Mouse (Mus musculus): ENCODE results near the gene Chrm5. TPM values are rescaled to one million over a fixed set of nuclear protein-coding genes. Genes with fewer than 3 reads are reported as not detected.

The Chrm5 gene
- polyA plus RNA-seq, 1 experiment from 2014 or later: not detected

DNA sequence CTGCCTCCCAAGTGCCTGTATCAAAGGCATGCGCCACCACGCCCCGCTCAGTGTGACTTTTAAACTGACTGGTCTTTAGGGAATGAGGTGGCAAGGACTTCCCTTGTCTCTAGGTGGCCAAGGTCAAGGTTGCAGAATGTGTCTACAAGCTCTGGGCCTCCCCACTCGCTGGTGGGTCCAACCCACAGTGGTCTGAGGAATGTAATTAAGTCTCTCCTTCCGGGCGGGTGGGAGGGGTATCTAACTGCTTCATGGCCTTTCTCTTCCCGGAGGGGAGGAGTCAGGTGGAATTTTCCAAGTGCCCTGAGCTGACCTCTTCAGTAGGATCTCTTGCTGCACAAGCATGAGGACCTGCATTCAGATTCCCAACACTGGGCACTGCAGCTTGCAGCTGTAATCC is 17.3 kb upstream of the Chrm5 start:
- H3K9ac ChIP-seq: no peak overlapping the region
- H3K4me1 ChIP-seq: peaks cover 7% of the 10 kb centered on the region; the same call in 1 of the 2 replicates
- H3K4me3 ChIP-seq: no peak overlapping the region
- H3K27ac ChIP-seq: no peak overlapping the region
- H3K36me3 ChIP-seq: no peaks in the 10 kb centered on the region
- H3K9me3 ChIP-seq: no peaks in the 10 kb centered on the region
- H3K4me2 ChIP-seq: no peak overlapping the region
- WGBS: 69% methylated on average over 7 of the region's 7 CpGs
- no peaks in the 10 kb centered on the region for H3K27me3 ChIP-seq
- no peak for ATAC-seq (ENCODE audit: borderline replicate concordance, extremely low read depth, low FRiP score, low TSS enrichment)

DNA sequence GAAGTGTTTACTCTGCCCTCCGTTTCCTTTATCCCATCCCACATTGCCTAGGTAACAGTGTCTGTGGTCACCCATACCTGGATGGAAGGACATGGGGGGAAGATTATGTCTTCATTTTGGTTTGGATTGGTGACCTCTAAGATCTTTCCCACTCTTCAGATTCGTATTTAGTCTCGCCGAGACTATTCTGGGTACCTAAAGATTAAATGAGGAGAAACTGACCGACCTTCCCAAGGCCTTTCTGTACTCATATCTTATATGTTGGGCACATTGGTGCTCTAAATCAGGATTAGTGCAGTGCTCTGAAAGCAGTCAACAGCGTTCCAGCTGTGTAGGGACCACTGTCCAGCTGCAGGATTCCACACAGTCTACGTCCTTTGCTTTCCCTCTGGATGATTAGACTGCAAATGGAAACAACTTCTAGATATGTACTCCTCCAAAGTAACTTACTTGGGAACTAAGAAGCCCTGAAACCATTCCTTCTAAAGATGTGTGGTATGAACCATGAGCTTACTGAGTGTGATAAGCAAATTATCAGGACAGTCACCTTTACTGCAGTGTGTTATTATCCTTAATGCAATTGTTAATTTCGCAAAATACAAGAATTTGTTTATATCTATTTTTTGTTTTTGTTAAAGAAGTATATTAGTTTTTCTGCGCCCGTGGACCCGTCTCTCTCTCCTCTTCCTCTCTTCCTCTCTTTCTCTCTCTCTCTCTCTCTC is 13.1 kb upstream of the Chrm5 start:
- H3K27ac ChIP-seq: peak overlapping the region; percentile 99
- H3K9ac ChIP-seq: peak overlapping the region; percentile 96
- H3K9me3 ChIP-seq: no peaks in the 10 kb centered on the region
- ATAC-seq (ENCODE audit: borderline replicate concordance, extremely low read depth, low FRiP score, low TSS enrichment): no peak
- WGBS: 36% methylated on average over 11 of the region's 11 CpGs
- H3K36me3 ChIP-seq: no peaks in the 10 kb centered on the region
- peak overlapping the region; percentile 77 for H3K4me3 ChIP-seq
- H3K4me2 ChIP-seq: peak overlapping the region; percentile 72
- no peaks in the 10 kb centered on the region for H3K27me3 ChIP-seq
- peaks cover 15% of the 10 kb centered on the region for H3K4me1 ChIP-seq

DNA sequence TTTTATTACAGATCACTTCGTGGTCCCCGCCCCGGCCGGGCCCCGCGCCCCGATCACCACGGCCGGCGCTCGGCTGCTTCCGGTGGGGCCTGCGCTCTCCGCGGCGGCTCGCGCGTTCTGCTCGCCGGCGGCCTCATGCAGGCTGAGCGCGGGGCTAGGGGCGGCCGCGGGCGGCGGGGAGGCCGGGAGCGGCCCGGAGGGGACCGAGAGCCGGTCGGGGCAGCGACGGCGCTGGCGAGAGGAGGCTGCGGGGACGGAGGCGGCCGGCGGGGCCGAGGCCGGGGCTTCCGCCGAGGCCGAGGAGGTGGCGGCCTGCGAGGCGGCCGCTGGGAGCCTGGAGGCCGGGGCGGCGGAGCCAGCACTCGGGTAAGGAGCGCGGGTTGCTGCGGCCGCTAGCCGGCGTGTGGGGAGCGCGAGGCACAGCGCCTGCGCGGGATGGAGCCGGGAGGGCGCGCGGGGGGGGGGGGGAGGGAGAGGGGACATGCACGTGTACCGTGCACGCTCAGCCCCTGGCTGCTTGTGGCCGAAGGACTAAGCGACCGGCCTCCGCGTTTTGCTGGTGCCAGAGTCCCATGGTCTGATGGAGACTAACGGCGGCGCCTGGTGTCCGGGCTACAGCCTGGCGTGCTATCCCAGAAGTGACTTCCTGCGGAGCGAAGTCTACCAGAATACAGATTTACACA is 12.4 kb upstream of the Chrm5 start, which contains the start of gene Aven:
TSS of gene Aven (plus strand) at position 109 of the 683 bp plus-strand sequence.
- WGBS: under 1% methylated on average over 80 of the region's 87 CpGs

DNA sequence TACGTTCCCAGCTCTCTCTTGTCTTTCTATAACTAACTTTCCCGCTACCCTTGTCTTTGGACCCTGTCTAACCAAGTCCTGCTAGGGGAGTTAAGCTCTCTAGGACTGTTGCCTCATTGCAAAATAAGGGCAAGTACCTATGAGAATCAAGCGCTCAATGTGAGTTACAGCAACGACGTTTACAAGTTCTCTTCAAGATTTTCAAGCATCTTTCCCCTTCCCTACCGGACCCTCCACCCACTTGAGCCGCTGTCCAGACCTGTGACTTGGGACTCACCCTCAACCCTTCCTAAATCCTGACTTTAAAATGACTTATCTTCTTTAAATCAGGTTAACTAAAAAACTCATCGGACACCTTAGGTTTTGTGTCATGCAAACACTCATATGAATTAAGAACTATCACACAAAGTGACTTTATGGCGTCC is 11.9 kb upstream of the Chrm5 start:
- 9% methylated on average over 9 of the region's 9 CpGs for WGBS
- peaks cover 15% of the 10 kb centered on the region for H3K4me1 ChIP-seq
- H3K36me3 ChIP-seq: no peaks in the 10 kb centered on the region
- H3K9ac ChIP-seq: peak overlapping the region; percentile 96
- ATAC-seq (ENCODE audit: borderline replicate concordance, extremely low read depth, low FRiP score, low TSS enrichment): peak; percentile 11; the same call in 1 of the 2 replicates
- no peaks in the 10 kb centered on the region for H3K9me3 ChIP-seq
- no peaks in the 10 kb centered on the region for H3K27me3 ChIP-seq
- peak overlapping the region; percentile 77 for H3K4me3 ChIP-seq
- peak overlapping the region; percentile 99 for H3K27ac ChIP-seq
- peak overlapping the region; percentile 72 for H3K4me2 ChIP-seq

More for the DNA sequence above, 12.4 kb upstream of the Chrm5 start, which contains the start of gene Aven:
- Histone ChIP-seq H3K27me3 (no peaks in the 10 kb centered on the region), H3K4me1 (peaks cover 15% of the 10 kb centered on the region), H3K9ac (peak within 1 kb of the TSS; percentile 96), H3K4me2 (peak within 1 kb of the TSS; percentile 72), H3K27ac (peak within 1 kb of the TSS; percentile 99), H3K9me3 (no peaks in the 10 kb centered on the region), H3K4me3 (peak within 1 kb of the TSS; percentile 77), H3K36me3 (no peaks in the 10 kb centered on the region)
- ATAC-seq (ENCODE audit: borderline replicate concordance, extremely low read depth, low FRiP score, low TSS enrichment): peak; percentile 95

DNA sequence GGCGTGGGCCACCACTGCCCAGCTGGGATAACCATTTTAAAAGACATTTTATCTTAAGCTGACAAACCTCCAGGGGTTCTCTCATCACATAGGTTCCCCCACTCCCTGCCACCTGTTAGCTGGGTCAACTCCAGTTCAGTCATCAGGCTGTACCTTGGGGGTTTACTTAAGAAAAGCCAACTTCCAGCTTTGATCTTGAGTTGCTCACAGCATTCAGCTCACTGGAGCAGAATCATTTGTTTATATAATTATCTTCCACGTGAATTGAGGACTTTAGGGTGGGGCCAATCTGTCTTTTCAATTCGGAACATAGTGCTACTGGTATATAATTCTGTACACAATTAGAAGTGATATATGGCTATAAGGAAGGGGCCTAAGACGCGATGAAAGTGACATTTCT is 11.1 kb upstream of the Chrm5 start:
- H3K27me3 ChIP-seq: no peaks in the 10 kb centered on the region
- peaks cover 15% of the 10 kb centered on the region for H3K4me1 ChIP-seq
- no peaks in the 10 kb centered on the region for H3K36me3 ChIP-seq
- 60% methylated on average over 5 of the region's 5 CpGs for WGBS
- no peak overlapping the region for H3K4me3 ChIP-seq
- H3K27ac ChIP-seq: no peak overlapping the region
- no peak overlapping the region for H3K9ac ChIP-seq
- H3K9me3 ChIP-seq: no peaks in the 10 kb centered on the region
- no peak for ATAC-seq (ENCODE audit: borderline replicate concordance, extremely low read depth, low FRiP score, low TSS enrichment)
- H3K4me2 ChIP-seq: peak overlapping the region; percentile 72; the same call in 1 of the 2 replicates

DNA sequence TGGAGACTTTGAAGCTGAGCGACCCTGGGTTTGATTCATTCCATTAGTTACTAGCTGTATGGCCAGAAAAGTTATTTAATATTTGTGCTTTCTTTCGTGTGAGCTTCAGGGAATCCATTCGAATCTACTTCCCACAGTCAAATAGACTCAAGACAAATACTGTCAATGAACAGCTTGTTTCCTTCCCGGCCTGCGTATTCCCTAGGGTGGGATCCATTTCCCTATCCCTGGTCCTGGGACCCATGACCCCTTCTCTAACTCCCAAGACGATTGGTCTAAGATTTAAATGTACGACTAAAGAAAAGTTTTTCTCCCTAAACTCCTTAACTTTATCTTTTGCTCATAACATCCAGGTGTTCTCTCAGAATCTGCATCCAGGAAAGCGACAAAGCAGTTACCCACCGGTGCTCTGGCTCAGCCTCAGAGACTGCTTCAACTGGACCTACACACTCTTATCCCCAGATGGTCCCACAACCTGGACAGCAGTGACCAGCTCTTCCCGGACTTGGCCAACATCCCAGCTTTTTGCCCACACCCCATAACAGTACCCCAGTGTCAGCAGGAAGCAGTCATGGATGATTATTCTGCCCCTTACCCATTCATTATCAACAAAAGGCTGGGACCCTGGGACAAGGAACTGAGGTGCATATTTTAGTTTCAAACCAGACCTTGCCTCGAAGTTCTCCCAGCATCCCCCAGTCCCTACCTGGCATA is 10.1 kb upstream of the Chrm5 start:
- no peak overlapping the region for H3K4me2 ChIP-seq
- no peaks in the 10 kb centered on the region for H3K36me3 ChIP-seq
- no peak for ATAC-seq (ENCODE audit: borderline replicate concordance, extremely low read depth, low FRiP score, low TSS enrichment)
- no peaks in the 10 kb centered on the region for H3K9me3 ChIP-seq
- H3K9ac ChIP-seq: no peak overlapping the region
- no peak overlapping the region for H3K4me3 ChIP-seq
- H3K4me1 ChIP-seq: peaks cover 15% of the 10 kb centered on the region
- 73% methylated on average over 11 of the region's 11 CpGs for WGBS
- no peak overlapping the region for H3K27ac ChIP-seq
- no peaks in the 10 kb centered on the region for H3K27me3 ChIP-seq

DNA sequence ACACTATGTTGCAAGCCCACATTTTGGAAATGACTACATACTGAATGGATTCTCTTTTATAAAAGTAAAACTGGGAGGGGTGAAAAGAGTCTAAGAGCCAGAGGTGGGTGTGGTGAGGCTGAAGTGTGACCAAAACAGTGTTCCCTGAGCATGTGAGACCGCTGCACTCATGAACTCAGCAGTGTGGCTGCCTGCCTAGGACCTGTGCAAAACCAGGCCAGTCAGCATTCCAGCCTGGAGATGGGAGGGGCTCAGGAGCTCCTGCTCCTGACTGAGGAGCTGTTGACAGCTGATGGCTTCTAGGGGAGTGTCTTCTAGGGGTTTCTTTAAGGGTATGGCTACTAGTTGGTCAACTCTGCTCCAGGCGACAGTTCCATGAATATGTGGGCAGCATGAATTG is 4.3 kb upstream of the Chrm5 start:
- 42% methylated on average over 2 of the region's 2 CpGs for WGBS
- H3K4me3 ChIP-seq: no peak overlapping the region
- no peaks in the 10 kb centered on the region for H3K27me3 ChIP-seq

DNA sequence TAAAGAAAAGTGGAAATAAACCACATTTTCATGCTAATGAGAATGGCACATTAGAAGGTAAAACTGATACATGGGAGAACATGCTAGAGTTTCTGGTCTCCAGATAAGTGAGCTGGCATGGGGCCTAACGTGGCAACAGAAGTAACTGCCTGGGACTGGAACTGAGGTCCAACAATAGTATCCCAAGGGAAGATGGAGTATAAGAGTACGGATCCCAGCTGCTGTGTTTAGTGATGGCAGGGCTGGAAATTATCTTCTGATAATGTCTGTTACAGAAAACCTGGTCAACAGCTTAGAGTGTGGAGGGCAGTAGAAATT is 2.7 kb upstream of the Chrm5 start:
- H3K36me3 ChIP-seq: no peaks in the 10 kb centered on the region
- peaks cover 5% of the 10 kb centered on the region; the same call in 1 of the 2 replicates for H3K4me1 ChIP-seq
- no peaks in the 10 kb centered on the region for H3K27me3 ChIP-seq
- no peak overlapping the region for H3K4me2 ChIP-seq
- no peak overlapping the region for H3K9ac ChIP-seq
- H3K4me3 ChIP-seq: no peak overlapping the region
- no peak overlapping the region for H3K27ac ChIP-seq
- no peaks in the 10 kb centered on the region for H3K9me3 ChIP-seq
- 63% methylated on average over 2 of the region's 2 CpGs for WGBS
- no peak for ATAC-seq (ENCODE audit: borderline replicate concordance, extremely low read depth, low FRiP score, low TSS enrichment)

More for the DNA sequence above, 4.3 kb upstream of the Chrm5 start:
- Histone ChIP-seq H3K4me1 (peaks cover 5% of the 10 kb centered on the region; the same call in 1 of the 2 replicates), H3K4me2 (no peak overlapping the region), H3K36me3 (no peaks in the 10 kb centered on the region), H3K27ac (no peak overlapping the region), H3K9ac (no peak overlapping the region), H3K9me3 (no peaks in the 10 kb centered on the region)
- no peak for ATAC-seq (ENCODE audit: borderline replicate concordance, extremely low read depth, low FRiP score, low TSS enrichment)

DNA sequence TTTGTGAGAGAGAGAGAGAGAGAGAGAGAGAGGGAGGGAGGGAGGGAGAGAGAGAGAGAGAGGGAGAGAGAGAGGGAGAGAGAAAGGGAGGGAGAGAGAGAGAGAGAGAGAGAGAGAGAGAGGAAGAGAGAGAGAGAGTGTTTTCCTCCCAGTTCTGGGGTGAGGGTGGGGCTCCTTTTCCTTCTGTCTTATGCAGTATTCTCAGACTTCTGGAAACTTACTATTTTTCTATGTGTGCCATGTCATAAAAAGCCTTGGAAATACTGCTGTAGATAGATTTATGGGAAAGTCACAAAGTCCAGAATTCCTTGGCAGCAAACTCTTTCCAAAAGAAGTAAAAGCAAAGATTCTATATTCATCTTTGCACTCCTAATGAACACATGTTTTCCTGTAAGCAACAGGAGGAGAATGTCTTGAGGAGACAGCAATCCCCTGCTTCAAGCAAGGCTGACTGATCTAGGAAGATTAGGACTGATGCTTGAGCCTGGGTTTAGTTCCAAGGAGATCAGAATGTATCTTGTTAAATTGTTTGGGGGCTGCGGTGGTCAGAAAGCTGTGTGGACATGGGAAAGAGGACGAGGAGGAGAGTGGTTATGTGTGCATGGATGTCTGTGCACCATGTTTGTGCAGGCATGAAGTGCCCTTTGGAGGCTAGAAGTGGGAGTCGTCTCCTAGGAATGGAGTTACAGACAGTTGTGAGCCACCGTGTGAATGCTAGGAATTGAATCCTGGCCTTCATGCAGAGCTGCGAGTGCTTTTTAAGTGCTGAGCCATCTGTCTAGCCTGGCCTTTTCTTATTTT is 2.2 kb upstream of the Chrm5 start:
- H3K27me3 ChIP-seq: no peaks in the 10 kb centered on the region
- H3K27ac ChIP-seq: peak overlapping the region; percentile 7; the same call in 1 of the 2 replicates
- H3K9me3 ChIP-seq: no peaks in the 10 kb centered on the region
- peaks cover 5% of the 10 kb centered on the region; the same call in 1 of the 2 replicates for H3K4me1 ChIP-seq
- no peak for ATAC-seq (ENCODE audit: borderline replicate concordance, extremely low read depth, low FRiP score, low TSS enrichment)
- H3K4me3 ChIP-seq: no peak overlapping the region
- no peak overlapping the region for H3K4me2 ChIP-seq
- H3K9ac ChIP-seq: no peak overlapping the region
- WGBS: 59% methylated on average over 5 of the region's 5 CpGs
- H3K36me3 ChIP-seq: no peaks in the 10 kb centered on the region

DNA sequence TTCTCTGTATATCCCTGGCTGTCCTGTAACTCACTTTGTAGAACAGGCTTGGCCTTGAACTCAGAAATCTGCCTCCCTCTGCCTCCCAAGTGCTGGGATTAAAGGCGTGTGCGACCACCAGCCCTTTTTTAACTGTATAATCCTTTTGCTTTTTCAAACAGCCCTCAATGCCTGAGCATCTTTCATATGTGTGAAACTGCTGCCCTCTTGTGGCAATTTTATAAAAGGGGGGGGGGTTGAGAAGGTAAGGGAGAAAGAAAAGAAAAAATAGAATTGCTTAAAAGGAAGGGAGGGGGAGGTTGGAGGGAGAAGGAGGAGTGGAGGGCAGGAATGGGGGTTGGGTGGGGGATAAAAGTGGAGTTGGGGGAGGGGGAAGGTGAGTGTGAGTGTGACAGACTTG is 995 bp upstream of the Chrm5 start:
- Histone ChIP-seq H3K27me3 (no peaks in the 10 kb centered on the region), H3K27ac (no peak overlapping the region), H3K4me1 (peaks cover 5% of the 10 kb centered on the region; the same call in 1 of the 2 replicates), H3K9ac (no peak overlapping the region), H3K9me3 (no peaks in the 10 kb centered on the region), H3K4me3 (no peak overlapping the region), H3K36me3 (no peaks in the 10 kb centered on the region), H3K4me2 (no peak overlapping the region)
- ATAC-seq (ENCODE audit: borderline replicate concordance, extremely low read depth, low FRiP score, low TSS enrichment): 0 out of 2 replicates have a peak, but pooled peaks have one; percentile 36
- WGBS: 0% methylated on average over 2 of the region's 2 CpGs

DNA sequence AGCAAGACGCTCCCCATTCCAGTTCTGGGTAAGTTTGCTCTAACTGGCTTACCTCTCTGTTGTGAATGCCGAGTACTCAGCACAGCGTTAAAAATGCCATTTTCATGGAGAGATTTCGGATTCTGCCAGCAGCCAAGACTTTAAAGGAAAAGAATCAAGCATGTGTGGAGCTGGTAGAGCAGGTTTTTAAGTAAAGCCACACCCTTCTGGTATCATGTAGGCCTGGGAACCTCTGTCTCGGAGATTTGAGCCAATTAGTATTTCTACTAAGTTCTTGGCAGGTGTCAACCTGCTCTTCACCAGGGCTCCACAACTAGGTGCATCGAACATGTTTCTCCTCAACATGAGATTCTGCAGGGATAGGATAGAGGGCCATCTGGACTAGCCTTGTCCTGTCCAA is 4.0 kb downstream of the Chrm5 start:
- Histone ChIP-seq H3K27ac (no peak overlapping the region), H3K9me3 (no peaks in the 10 kb centered on the region), H3K27me3 (no peaks in the 10 kb centered on the region), H3K36me3 (no peaks in the 10 kb centered on the region), H3K4me1 (peaks cover 6% of the 10 kb centered on the region; the same call in 1 of the 2 replicates), H3K4me2 (no peak overlapping the region), H3K9ac (no peak overlapping the region), H3K4me3 (no peak overlapping the region)
- 56% methylated on average over 6 of the region's 6 CpGs for WGBS
- ATAC-seq (ENCODE audit: borderline replicate concordance, extremely low read depth, low FRiP score, low TSS enrichment): no peak; the same call in 1 of the 2 replicates
